Mouse (Mus musculus) thymus, postnatal 10 days (tissue): ENCODE measurements around the gene Cacnb2.
A peak's percentile ranks its signal among the peaks of the same experiment; 100 is the strongest.

Source experiments
- DNase-seq, 2 experiments: peaks; one replicate each; pipeline ENCODE4 v3.0.0; 2021; ENCODE audit warnings: low spot score in 2 of 2

The Cacnb2 gene

GRCm38 (mm10) chr2:14602788-14603187 is at the start of gene Cacnb2:
Gene Cacnb2, plus strand, starts transcription at chr2:14603088.
- DNase-seq = no peak

GRCm38 (mm10) chr2:14568020-14568419 is 34.9 kb upstream of the Cacnb2 start:
- DNase-seq = no peak

DNA sequence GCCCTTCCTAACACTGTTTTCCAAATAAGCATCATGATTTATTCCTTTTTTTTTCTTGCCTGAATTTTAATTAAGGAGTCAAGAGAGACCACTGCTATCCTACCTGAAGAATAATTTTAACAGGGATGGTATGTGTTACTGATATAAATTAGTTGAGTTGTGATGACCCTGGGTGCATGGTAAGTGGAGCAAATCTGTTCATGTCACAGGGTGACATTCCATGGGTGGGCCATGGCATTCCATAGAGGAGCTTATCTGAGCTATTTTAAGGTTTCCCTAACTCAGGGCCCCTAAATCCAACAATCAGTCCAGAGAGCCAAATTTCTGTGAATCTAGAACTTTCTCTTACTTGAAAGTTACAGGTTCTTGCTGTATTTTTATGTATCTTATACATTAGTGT is 31.6 kb upstream of the Cacnb2 start:
- no peak for DNase-seq

GRCm38 (mm10) chr2:14589541-14589940 is 13.3 kb upstream of the Cacnb2 start:
- no peak for DNase-seq

DNA sequence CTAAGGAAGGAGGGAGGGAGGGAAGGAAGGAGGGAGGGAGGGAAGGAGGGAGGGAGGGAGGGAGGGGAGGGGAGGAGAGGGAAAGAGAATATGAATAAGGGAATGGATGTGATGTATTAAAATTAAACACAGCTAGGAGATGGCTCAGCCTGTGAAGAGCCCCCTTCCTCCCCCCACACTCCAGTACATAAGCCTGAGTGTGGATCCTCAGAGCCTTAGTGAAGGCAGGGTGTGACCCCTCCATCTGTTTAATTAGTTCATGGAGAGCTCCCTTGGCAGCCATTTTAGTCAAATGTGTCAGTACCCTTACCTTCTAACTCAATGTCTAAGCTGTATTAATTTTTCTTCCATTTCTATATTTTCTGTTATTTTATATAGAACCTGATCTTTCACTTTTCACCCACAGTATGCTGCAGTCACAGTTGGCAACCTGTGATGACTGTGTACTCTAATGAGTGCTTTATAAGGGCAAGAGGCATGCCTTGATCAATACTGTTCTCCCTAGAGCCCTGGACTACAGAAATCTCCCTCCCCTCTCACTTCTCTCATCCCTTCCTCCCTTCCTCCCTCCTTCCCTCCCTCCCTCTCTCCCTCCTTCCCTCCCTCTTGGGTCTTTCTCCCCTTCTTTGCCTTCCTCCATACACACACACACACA is 4.9 kb upstream of the Cacnb2 start:
- no peak for DNase-seq

DNA sequence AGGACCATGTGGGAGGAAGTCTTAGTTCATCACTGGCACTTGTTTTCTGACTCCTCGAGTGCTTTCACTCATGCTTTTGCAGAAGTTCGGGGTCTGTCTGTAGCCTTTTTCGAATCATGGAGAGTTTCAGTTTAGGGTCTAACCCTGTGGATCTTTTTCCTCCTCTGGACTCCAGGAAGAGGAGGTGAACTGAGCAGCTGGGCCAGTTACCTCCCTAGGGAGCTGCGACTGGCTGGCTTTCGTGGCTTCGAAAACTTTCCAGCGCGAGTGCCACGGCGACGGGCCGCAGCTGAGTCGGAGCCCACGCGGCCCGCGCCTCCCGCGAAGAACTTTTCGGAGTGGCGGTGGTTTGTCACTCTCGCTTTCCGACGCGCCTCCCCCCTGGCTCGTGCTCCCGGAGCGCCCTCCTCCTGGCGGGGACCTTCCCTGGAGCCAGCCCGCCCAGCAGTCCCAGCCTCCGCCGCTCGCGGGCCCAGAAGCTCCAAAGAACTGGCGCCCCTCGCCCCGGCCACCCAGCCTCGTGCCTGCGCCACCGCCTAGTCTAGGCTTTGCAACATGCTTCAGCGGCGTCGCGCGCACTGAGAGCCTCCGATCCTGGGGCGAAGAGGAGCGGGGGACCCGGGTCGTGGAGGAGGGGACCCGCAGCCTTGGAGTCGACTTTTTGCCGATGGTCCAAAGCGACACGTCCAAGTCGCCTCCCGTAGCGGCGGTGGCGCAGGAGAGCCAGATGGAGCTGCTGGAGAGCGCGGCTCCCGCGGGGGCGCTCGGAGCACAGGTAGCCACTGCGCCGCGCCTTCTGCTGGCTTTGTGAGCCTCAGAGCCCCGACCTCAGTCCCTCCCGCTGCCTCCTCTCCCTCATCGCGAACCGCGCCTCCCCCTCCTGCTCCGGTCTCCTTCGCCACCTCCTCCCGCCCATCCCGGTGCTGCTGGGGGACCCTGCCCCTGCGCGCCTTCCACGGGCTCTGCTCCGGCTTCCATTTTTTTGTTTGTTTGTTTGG is 1.2 kb downstream of the Cacnb2 start:
- DNase-seq = peak; percentile 10 to 46

GRCm38 (mm10) chr2:14604791-14605190 is 1.9 kb downstream of the Cacnb2 start:
- peak in 1 of 2 experiments; percentile 12 for DNase-seq

GRCm38 (mm10) chr2:14605207-14605606 is 2.3 kb downstream of the Cacnb2 start:
- no peak for DNase-seq

- DNase-seq = no peak
Measured at GRCm38 (mm10) chr2:14608606-14609005, 5.7 kb downstream of the Cacnb2 start.

- no peak for DNase-seq
Measured at GRCm38 (mm10) chr2:14612705-14613104, 9.8 kb downstream of the Cacnb2 start.

DNA sequence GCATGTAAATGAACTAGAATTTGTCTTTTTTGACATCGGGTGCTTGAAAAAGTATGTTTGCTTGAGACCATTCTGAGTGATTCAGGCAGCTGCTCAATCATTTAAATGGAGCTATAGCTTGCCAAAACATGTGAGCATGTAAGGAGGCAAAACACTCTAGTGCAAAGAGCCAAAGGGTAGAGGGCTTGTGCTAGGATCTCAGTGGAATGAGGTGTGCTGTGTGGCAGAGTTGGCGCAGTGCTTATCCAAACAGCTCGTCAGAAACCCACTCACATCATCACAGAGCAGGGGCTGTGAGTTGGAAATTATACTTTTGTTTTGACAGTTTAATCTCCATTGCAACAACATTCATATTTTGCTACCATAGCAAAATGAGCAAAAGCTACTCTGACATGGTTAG is 13.5 kb downstream of the Cacnb2 start:
- DNase-seq = no peak

GRCm38 (mm10) chr2:14620120-14620853 is 17.4 kb downstream of the Cacnb2 start:
- DNase-seq = no peak

GRCm38 (mm10) chr2:14620891-14621290 is 18.0 kb downstream of the Cacnb2 start:
- DNase-seq = no peak

- DNase-seq = no peak
Measured at GRCm38 (mm10) chr2:14623820-14624219, 20.9 kb downstream of the Cacnb2 start.

DNA sequence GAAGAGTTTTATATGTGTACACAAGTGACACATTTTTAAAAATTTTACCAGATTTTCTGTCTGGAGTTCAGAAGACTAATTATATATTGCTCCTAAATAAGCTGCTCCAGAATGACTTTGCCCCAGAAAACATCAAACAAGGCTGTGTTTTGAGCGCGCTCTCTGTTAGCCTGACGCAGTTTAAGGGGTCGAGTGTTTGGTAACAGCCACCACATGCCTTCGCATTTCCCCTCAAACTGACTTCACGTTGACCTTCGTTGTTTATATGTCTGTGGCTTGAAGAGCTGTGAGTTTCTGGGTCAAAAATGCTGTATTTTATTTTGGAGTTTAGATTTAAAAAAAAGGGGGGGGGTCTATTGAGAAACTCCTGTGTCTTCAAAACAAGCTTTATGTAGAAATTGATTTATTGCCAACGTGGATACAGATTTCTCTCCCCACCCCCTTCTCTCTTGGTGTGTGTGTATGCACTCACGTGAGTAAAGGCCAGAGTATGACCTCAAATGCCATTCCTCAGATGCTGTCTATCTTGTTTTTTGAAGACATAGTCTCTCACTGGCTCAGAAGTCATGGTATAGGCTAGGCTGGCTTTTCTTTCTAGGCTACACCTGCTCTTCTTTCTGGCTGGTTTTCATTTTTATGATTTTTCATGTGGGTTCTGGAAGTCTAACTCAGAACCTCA is 27.1 kb downstream of the Cacnb2 start:
- no peak for DNase-seq

DNA sequence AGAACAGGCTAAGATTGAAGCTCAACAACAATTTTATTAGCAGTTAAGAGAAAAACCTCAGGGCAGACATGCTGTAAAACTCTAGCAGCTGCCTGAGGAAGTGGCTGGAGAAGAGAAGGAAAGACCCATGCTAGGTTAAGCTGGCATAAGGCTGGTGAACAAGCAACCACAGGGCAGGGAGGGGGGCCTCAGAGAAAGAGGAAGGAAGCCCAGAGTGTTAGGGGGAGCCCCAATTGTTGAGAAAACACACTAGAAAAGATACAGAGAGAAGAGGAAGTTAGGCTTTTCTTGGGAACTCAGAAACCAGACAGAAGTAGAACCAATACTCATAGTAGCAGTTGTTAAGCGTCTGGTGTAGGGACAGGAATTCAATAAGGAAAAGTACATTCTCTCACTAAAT is 28.7 kb downstream of the Cacnb2 start:
- DNase-seq = peak in 1 of 2 experiments; percentile 9

GRCm38 (mm10) chr2:14633202-14633601 is 30.3 kb downstream of the Cacnb2 start:
- no peak for DNase-seq

DNA sequence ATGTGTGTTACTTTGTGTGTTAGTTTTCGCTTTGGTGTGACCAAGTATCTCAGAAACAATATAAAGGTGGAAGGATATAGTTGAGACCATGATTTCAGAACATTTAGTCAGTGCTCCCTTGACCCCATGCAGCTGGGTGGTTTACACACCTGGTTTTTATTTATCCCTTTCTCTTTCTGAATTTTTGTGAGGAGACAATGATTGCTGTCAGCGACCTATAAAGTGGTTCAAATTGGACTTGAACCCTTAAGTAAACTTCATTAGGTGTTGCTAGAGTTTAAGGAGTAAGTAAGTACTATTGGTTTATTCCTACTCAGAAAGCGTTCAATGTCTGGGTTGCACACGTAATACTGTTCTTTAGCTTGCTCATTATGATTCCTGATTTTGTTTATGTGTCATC is 36.4 kb downstream of the Cacnb2 start:
- no peak for DNase-seq

DNA sequence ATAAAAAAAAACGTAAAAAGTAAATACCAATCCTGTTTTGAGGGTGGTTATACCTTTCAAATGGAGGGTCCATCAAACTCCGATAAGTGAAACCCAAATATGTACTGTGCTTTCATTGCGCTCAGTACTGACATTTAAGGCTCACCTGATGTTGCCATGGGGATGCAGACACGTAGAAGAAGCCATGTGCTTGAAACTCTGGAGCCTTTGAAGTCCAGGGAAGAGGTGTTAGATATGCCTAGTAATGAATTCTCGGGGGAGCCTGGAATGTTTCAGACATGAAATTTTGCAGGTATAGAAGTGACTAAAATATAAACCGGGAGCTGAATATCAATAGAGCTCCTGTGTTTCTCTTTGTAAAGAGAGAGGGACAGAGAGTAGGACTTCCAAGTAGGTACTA is 37.0 kb downstream of the Cacnb2 start:
- DNase-seq = no peak

GRCm38 (mm10) chr2:14641040-14641439 is 38.2 kb downstream of the Cacnb2 start:
- no peak for DNase-seq

DNA sequence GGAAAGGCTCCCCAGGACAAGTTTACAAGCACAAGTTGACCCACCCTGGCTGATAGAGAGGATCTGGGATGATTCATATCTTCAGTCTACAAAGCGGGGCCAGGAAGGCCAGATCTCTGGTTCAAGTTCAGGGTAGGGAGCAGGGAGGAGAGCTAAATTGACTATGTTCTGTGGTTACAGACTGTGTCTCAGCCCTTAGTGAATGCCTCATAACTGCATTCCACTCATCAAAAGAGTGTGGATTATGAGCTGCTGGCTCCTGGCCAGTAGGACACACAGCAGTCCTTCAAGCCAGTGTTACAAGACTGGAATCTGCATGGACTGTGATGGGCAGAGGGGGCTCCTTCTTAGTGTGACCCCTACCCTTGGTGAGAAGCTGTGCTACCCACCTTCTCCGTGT is 48.4 kb downstream of the Cacnb2 start:
- DNase-seq = no peak

DNA sequence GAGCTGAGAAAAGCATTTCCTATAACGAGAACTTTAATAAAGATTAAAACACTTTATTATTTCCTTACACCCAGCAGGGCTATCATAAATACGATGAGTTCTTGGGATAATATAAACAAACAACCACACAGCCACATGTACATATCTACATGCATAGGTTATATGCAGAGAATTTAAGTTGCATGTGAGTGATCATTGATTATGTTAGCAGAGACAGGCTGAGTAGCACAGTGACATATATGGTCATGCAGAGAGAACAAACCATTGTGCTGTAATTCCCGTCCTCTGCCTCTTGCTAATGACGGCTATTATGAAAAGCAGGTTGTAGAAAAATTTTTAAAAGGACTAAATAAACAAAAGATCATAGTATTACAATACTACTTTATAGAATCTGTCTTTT is 53.8 kb downstream of the Cacnb2 start:
- no peak for DNase-seq
